Mouse (Mus musculus): ENCODE measurements around the gene Limk2.
A peak's percentile ranks its signal among the peaks of the same experiment; 100 is the strongest.

The Limk2 gene

DNA sequence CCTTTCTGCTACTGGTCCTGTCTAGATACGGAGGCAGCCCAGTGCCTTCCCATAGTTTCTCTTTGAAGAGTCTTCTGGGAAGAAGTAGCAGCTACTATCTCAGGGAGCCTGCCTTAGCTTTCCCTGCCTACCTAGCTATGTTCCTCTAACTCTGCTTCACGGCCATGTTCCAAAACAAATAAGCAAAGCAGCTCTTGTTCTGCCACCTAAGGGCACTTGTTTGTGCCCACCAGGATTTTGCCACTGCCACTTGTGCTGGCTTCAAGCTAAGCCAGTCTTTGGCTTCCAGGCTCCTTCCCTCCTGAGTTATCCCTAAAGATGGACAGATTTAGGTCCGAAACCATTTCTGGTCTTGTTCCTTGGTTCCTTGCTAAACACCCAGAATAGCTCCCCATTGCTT, 3.1 kb upstream of the Limk2 start:
- no peak for DNase-seq (ENCODE audit: low spot score)

DNA sequence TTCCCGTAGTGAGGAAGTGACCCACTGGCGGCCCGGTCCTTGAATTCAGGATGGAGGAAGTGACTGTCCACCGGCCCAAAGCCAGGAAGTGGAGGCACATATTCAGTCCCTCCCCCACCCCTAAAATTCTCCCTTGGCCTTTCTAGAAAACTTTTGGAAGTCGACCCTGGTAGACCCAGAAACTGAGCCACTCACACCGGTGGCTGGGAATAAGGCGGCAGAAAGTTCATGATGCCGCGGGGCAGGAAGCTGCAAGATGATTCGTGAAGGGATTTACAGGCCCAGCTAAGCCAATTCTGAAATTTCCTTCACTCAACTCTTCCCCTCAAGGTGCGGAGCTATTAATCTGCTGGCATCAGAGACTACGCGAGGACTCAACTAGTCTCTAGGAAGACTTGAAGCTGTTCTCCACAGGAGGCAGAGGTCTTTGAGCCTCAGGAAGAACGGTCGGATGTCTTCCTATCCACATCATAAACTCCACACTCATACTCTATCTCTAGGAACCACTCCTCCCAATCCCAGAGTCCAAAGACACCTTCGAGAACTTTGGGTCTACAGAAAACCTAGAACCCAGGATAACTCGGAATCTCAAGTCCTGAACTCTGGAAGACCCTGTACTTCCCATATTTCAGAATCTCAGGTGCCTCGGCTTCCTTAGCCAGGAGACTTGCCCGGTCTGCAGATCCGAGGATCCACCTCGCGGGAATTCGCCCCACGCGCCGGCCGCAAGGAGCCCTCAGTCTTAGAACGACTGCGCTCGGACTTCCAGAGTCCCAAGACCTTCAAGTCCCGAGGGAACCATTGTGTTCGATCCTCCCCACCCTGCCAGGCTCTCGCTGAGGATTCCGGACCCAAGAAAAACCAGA, 625 bp downstream of the Limk2 start:
- DNase-seq (ENCODE audit: low spot score), result no peak

DNA sequence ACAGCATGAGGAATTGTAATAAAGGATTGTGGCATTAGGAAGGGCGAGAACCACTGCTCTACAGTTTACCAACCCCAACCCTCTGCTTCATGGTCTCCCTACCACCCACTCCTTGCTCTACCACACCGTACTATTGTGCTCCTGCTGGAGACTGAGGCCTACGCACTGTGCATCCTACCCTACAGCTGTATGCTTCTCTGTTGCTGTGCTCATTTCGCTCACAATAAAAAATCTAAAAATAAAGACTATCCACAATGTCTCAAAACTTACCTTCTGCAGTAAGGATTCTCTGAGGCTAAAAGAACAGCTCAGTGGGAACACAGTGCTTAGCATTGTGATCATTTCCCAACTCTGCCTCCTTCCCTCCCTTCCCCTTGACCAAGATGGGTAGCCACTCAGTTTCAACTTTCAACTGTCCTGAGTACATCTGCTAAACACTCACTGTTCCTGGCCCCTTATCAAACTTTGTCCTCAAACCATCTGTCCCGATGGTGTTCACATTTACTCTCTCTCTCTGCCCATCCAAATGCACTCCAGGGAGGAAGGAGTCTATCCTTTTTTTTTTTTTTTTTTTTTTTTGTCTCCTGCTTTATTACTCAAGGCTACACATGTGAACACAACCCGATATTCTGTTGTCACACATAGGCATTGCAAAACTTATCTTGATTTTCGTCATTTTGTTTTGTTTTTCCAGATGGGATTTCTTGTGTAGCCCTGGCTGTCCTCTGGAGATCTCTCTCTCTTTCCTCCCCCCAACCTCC, 4.5 kb downstream of the Limk2 start:
- DNase-seq (ENCODE audit: low spot score), result no peak

DNA sequence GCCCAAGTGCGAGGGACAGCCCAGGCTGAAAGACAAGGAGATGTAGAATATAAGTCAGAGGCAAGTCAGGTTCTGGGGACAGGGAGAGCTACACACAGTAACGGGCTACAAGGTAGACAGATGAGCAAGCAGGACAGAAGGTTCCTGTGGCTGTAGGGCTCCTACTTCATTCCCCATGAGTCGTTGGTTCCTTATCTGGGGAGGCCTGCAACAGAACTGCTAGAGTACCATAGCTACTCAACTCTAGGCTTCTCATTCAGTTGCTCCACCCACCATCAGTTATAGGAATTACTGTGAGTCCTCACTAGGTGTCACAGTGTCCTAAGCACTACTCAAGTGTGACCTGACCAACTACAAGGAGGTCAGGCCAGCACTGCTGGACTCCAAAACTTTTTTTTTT, 6.0 kb downstream of the Limk2 start:
- DNase-seq (ENCODE audit: low spot score), result no peak

DNA sequence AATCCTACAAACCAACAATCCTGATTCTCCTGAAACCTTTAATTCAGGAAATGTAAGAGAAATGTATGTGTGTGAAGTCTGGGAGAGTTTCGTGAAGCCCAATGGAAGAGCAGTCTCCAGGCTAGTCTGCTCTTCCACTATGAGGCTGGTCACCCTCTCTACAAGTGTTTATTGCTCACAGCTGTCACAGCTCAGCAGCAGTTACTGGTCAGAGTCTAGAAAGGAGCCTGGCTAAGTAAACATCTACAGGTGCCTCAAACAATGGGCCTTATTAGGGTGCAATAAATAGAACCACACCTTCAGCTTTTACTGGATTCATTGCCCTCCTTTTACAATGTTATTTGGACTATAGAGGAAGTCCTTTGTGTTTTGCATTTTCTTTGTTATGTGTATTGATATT, 10.7 kb downstream of the Limk2 start:
- peak; percentile 46 for DNase-seq (ENCODE audit: low spot score)

DNA sequence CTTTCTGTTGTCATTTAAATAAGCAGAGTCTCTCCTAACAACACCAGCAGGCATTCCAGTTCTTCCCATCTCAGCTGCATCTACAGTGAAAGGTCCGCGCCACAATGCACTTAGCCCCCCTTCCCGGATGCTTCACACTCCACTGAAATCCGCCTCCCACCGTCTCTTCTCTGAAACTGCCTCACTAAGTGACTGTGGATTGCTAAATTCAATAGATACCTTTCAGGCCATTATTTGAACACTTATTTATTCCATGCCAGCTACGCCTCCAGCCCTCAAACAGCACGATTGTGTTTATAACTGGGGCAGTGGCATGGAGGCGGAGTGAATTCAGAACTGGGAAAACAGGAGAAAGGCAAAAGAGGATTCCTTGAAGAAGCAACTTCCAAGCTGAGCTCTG, 12.4 kb downstream of the Limk2 start:
- no peak for DNase-seq (ENCODE audit: low spot score)

DNA sequence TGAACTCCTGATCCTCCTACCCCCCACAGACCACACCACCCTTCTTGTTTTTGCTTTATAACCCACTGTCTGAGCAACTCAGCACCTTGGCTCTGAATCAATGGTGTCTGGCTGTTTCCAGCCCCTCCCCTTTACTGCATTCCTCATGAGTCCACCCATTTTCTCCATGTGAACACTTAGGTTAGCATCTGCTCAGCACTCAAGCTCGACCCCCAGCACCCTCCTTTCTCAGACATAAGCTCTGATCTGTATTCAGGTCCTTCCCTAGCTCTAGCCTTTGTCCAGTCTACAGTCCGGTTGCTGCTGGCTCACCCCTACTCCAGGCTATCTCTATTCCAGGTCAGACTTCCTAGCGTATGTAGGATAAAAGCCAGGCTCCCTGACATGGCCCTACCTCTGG, 12.9 kb downstream of the Limk2 start:
- no peak for DNase-seq (ENCODE audit: low spot score)

DNA sequence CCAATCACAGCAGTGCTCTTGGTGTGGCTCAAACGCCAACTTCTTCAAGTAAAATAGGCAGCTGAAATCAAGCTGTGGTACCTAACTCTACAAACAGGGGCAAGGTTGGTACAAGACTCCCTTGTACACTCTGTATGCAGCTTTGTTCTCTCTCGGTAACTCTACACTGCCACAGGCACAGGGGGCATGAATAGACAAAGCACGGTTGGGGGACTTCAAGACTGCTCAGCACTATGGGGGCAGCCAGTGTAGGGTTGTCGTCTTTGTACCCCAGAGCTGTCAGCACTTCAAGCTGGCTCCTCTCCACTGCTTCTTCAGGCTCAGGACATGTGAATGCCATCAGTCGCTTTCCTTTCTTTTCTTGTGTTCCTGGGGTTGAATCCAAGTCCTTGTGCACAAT, 14.5 kb downstream of the Limk2 start:
- no peak for DNase-seq (ENCODE audit: low spot score)

DNA sequence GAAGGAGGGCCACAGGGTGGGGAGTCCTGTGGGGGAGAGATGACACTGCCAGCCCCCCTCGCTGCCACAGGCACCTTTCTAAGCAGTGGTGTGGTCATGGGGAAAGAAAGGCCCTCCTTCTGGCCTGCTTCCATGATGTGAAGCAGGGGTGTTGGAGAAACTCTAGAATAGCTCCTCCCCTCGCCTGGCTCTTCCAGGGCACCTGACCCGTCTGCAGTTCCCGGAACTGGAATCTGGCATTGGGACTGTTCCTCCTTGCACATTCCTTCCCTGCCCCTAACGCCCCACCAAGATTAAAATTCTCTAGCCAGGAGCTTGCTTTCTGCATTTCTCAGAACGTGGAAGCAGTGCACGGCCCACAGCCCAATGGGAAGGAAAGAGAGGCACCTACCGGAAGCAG, 16.5 kb downstream of the Limk2 start:
- DNase-seq (ENCODE audit: low spot score), result no peak

DNA sequence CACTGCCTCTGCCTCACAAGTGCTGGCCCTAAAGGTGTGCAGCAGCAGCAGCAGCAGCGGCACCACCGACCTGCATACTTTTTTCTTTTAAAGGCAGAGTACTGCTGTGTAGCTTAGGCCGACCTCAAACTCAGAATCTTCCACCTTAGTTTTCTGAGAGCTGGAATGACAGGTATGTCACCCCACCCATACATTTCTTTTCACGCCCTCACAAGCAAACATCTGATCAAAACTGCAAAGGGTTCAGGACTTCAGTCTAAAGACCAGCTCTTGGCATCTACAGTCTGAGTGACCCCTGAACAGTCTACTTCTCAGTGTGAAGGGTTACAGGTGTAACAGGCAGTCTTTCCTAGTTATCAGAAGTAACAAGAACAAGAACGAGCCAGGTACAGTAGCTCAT, 18.2 kb downstream of the Limk2 start:
- DNase-seq (ENCODE audit: low spot score), result peak; percentile 45

DNA sequence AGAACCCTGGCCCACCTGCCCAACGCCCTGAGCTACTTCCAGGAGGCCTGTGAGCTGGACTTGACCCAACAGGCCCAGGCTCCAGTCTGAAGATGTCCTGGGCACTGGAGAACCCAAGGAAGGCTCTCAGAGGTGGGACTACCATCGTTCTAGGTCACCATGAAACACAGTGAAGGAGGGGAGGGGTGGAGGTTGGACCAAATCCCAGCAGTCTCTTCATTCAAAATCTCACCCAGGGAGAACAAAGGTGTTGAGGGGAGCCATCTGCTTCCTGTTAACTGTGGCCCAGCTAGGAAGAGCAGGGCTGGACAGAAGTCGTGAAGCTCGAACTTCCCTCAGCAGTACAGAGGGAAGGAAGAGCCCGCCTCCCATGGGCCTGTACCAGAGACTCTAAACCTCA, 19.0 kb downstream of the Limk2 start:
- DNase-seq (ENCODE audit: low spot score), result no peak

DNA sequence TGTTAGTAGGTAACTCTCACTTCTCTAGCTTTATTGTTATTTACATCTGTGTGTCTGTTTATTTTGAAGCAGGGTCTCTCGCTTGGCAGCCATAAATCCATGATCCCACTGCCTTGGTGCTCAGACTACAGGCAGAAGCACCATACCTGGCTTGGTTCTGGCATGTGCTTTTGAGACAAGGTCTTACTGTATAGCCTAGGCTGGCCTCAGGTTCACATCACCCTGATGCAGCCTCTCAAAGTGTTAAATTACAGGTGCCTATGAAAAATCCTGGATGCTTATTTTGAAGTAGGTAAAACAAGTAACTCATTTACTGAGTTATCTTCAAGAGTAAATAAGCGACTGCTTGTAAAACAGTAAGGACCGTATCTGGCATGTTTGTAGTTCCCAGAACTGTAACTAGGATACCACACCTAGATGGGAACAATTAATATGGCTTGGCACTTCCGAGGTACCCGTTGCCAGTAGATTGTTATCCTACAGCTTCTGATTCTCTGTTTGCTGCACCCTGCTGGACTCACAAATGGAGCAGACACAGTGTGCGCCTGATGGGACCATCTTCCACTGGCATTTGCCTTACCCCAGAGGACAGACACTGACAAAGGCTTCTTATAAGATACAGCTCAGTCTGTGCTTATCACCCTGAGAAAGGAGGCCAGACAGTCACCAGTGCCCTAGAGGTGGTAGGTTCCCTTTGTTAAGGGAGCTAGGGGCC, 21.4 kb downstream of the Limk2 start:
- DNase-seq (ENCODE audit: low spot score), result no peak

DNA sequence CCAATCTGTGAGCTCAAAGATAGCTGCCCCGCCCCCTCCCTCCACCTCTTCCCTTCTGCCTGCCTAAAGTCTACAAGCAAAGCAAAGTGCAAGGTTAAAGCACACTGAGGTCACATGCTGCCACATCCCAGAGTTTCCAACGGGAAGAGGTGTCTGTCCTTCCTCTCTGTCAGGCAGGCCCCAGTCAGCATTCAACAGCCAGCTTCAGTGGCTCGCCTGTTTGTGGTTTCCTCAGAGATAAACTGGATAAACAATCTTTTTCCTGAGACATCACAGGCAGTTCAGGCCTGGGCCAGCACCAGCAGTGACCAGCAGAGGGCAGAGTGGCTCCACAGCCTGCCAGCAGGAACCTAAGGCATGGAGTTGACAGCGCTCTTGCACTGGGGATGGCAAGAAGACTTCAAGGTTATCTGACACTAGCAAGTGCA, 22.0 kb downstream of the Limk2 start:
- DNase-seq (ENCODE audit: low spot score), result peak; percentile 93

DNA sequence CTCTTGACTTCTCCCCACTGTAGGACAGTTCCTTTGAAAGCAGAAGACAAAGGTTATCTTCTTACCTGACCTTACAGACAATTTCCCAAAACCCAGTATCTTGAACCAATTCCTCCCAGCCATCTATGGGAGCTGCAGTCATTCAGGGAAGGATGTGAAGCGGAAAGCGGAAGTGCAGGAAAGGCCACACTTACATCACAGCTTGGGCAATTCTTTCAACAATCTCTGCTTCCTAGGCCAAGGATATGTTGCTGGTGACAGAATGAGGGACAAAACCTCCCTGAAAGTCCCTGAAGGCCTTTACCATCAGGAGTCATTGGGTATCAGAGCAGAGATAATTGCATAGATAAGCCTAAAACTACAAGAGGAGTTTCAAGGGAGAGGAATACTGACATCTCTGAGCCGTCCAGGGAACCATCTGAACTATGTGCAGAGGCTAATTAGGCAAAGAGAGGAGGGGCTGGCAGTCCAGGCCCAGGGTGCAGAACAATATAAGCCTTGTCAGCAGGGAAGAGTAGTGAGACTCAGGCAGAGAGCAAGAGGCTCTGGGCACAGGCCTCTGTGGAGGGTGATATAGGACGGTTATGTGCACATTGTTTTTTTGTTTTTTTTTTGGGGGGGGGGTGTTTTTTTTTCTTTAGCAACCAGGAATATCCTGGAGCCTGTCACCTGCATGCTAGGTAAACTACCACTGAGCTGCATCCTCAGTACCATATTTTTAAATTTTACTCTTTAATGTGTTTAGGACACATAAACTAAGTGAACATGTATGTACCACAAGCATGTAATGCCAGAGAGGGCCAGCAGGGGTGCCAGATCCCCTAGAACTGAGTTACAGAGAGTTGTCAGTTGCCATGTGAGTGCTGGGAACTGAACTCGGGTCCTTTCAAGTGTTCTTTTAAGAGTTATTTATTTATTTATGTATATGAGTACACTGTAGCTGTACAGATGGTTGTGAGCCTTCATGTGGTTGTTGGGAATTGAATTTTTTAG, 26.1 kb downstream of the Limk2 start:
- no peak for DNase-seq (ENCODE audit: low spot score)

DNA sequence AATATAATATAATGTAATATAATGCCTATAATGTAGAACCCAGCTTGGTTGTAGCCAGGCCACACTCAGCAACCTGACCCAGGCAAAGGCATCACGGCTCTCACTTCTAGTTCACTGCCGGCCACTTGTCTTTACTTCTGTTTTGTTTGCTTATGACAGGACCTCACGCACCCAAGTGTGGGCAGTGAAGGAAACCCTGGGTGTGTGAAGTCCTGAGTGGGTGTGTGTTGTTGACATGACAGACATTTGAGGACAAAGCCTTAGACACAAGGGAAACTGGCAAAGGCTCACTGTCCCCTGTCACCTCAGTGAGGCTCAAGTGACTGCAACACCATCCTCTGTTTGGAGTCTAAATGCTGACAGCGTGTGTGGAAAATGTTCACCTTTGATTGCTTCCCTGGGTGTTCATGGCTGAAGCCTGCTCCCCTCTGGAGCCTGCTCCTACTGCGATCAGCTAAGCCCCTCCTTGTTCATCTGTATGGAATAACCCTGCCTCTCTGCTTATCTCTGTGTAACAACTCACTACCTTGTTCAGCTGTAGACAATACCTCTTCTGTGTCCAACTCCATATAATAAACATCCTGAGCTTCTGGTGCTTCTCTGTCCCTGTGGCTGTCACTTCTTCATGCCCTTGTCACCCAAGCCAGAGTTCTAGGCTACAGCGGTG, 27.7 kb downstream of the Limk2 start:
- no peak for DNase-seq (ENCODE audit: low spot score)

DNA sequence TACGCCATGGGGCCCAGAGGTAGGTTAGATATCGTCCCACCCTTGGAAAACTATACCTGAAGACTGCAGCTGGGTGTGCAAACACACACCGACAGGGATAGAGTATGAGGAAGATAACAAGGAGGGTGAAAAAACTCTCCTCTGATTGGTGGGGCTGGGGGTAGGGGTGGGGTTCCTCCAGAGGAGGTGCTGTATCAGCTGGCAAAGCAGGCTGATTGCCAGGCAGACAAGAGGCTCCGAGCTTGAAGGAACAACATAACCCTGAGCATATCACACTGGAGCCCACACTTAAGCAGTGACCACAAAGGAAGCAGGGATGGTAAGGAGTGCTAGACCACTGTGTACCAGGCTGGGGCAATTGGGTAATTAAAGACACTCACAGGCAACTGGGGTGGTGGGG, 29.6 kb downstream of the Limk2 start:
- no peak for DNase-seq (ENCODE audit: low spot score)

DNA sequence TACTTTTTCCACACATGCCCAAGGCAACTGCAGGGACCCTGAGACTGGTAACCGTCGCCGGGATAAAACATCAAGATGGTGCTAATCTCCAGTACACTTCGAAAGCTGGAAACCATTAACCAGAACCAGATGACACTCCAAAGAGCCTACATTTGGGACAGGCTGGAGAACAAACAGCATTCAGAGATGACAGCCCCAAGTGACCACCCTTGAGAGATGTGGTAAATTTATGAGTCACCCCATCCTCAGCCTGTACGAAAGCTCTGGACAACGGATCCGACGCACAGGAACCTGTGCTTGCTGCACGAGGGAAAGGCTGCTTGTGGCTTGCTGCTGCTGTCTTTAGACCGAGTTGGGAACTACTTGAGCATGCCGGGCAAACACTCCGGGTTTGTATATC, 34.2 kb downstream of the Limk2 start:
- DNase-seq (ENCODE audit: low spot score), result no peak

DNA sequence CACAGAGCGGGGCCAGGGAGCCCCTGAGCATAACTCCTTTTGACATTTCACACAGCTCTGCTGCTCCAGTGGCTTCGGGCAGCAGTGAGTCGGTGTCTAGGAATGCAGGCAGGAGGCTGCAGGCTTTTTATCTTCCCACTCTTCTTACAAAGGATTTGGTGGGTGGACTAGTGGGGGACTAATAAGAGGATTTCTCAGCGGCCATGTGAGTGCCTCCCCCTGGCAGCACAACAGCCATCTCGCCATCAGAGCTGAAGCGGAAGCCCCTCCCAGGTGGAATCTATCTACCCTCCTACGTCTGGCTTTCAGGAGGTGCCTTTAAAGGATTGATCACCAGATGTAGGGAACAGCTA, 34.7 kb downstream of the Limk2 start:
- peak; percentile 35 for DNase-seq (ENCODE audit: low spot score)

DNA sequence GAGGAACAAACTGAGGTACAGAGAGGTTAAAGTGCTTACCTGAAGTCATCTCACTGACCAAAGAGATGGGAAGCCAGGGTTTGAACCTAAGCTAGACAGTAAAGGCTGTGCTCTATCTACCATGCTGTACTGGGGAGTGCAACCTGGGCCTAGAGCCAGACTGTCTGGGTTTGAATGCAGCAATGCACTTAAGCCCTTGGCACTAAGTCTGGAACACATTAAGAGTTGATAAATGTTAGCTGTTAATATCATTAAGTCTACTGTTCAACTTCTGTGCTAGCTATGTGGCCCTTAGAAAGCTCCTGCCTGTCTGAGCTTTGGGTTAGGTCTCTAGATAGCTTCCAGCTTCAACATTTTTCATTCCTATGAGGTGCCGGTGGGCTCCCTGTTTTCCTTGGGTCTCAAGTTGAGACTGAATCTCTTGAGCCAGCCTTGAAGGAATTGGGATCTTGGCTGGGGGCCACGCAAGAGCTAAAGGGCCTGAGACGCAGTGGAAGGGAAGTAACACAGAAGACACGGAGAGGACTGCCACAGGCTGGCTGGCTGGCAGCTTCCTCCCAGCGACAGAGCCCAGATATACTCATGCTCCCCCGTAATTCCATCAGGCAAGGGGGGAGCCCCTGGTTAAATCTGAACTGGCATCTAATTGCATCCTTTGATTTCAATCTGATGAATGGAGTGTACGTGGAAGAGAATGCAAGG, 35.2 kb downstream of the Limk2 start:
- no peak for DNase-seq (ENCODE audit: low spot score)

DNA sequence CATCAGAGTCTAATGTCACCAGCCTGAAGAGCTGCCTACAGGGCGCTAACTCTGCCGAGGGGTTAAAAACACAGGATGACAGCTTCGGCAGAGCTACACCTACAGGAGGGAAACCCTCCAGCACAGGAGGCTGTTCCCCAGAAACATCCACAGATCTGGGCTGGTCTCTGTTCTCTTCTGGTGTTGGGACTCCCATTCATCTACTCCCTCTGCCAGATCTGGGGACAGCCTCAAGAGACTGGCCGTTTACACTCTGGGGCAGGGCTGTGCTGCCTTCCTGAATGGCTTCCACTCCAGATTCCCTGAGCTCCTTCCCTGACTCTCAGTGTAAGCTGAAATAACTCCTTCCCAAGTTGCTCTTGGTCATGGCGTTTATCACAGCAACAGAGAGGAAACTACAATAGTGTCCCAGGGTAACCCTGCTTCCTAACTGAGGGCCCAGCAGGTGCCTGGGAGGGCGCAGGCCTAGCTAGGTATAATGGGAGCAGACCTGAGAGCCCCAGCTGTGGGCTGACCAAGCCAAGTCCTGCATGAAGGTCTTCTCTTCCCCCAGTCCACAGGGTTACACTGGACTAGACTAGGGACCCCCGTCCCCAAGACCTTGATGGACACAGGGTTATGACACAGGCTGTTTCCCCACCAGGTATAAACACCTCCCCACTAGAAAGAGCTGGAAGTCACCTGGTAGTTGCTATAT, 37.2 kb downstream of the Limk2 start:
- no peak for DNase-seq (ENCODE audit: low spot score)

Data from yolk sac, embryonic 10.5 days (tissue).